Mouse (Mus musculus) thymus, adult 2 months (tissue): ENCODE results near the gene Atf7ip.

ENCODE experiments used
- CTCF ChIP-seq: fragments of 200-500 bp; IDR thresholded peaks from 2 replicates; pipeline ENCODE4 v1.5.1; 2012; ENCODE audit warnings: mild to moderate bottlenecking, control low read depth, low read length, moderate library complexity, borderline replicate concordance; ENCODE audit not compliant: control insufficient read depth, poor library complexity, insufficient read depth; ENCODE audit errors: extremely low read depth
- POLR2A ChIP-seq: fragments of 200-500 bp; IDR thresholded peaks from 2 replicates; pipeline ENCODE4 v1.6.1; 2012; ENCODE audit warnings: mild to moderate bottlenecking, low read length, control low read depth, moderate library complexity; ENCODE audit not compliant: control insufficient read depth, poor library complexity, insufficient read depth; ENCODE audit errors: extremely low read depth

GRCm38 (mm10) chr6:136650664-136651063 lies 144.7 kb downstream of the Atf7ip start:
- no peak for TF ChIP-seq CTCF
- no peak for TF ChIP-seq POLR2A
